Comparison of ENCODE assay signal across 23 mouse cellular contexts in the genomic region with DNA sequence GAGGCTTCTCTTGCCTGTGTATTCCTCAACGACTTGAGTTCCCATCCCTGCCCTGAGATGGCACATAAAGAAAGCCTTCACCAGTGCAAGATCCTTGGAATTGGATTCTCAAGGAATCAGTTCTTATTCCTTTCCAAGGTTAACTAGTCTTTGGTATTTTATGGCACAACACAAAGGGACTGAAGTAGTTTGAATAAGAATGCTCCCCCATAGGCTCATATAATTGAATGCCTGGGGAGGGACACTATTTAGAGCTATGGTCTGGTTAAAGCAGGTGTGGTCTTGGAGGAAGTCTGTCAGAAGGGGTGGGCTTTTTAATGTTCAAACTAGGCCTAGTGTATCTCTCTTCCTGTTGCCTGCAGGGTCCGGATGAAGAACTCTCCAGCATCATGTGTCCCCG.
"Had no signal": no experiment of that assay in that cellular context is flagged by ENCODE, and none has a peak within 500 bp of the region (broad histone marks: within the 10 kb centered on the region; RNA-seq: fewer than 3 reads in every experiment).

No protein-coding gene starts in this region.

- ATAC-seq: liver, postnatal 0 days; lung, postnatal 0 days; midbrain, embryonic 16.5 days had no signal

- H3K27ac ChIP-seq: liver, embryonic 15.5 days; lung, embryonic 15.5 days; macrophage; midbrain, embryonic 12.5 days; neural tube, embryonic 13.5 days; neural tube, embryonic 15.5 days had no signal

- H3K9ac ChIP-seq: liver, embryonic 15.5 days; liver, postnatal 0 days; lung, embryonic 15.5 days; midbrain, embryonic 12.5 days; neural tube, embryonic 13.5 days; neural tube, embryonic 15.5 days had no signal

- H3K4me3 ChIP-seq: liver, embryonic 15.5 days; lung, embryonic 15.5 days; megakaryocyte, embryonic 14.5 days; midbrain, embryonic 12.5 days; myocyte; neural tube, embryonic 13.5 days; neural tube, embryonic 15.5 days had no signal

- DNase-seq: liver, postnatal 0 days; lung, adult 2 months; lung, postnatal 14 days; lung, postnatal 36 days; midbrain, embryonic 14.5 days; retina, postnatal 1 day; right cerebral cortex, adult 18-20 months; right cerebral cortex, postnatal 25 days; right cerebral cortex, postnatal 4 days; spleen, adult 18-20 months; thymus, adult 18-20 months; thymus, postnatal 14 days; thymus, postnatal 36 days had no signal

- H3K27me3 ChIP-seq: liver, embryonic 15.5 days; lung, embryonic 15.5 days; megakaryocyte, embryonic 14.5 days; midbrain, embryonic 12.5 days; neural tube, embryonic 13.5 days; neural tube, embryonic 15.5 days had no signal

- H3K36me3 ChIP-seq: liver, embryonic 15.5 days; lung, embryonic 15.5 days; midbrain, embryonic 12.5 days; neural tube, embryonic 13.5 days; neural tube, embryonic 15.5 days had no signal

- H3K4me1 ChIP-seq: liver, embryonic 15.5 days; lung, embryonic 15.5 days; megakaryocyte, embryonic 14.5 days; midbrain, embryonic 12.5 days; neural tube, embryonic 13.5 days; neural tube, embryonic 15.5 days had no signal

- H3K9me3 ChIP-seq: liver, embryonic 15.5 days; lung, embryonic 15.5 days; megakaryocyte, embryonic 14.5 days; midbrain, embryonic 12.5 days; neural tube, embryonic 13.5 days; neural tube, embryonic 15.5 days had no signal

- H3K4me2 ChIP-seq: liver, embryonic 15.5 days; lung, embryonic 15.5 days; midbrain, embryonic 12.5 days; neural tube, embryonic 13.5 days; neural tube, embryonic 15.5 days had no signal
